ENCODE assay signal across 8 mouse cellular contexts in genomic region chr6:120665816-120666760, GRCm38 (mm10). TPM values are rescaled to one million over a fixed set of nuclear protein-coding genes. Genes with fewer than 3 reads are reported as not detected.
DNase-seq lines count a peak whose midpoint lies in the region; ATAC-seq and TF ChIP-seq lines count a peak whose summit lies in the region.

Gene Cecr2 (plus strand): TSS chr6:120666369.

- peak; percentile 45 for ATAC-seq in CD4-positive, CD25-positive, alpha-beta regulatory T cell, adult 4 months
- peak; percentile 78 for ATAC-seq in erythroid progenitor cell, adult 5-6 weeks (replicated peaks; ENCODE audit: low FRiP score, poor library complexity, severe bottlenecking)
- peak; percentile 84 for ATAC-seq in heart, embryonic 14.5 days (ENCODE audit: insufficient number of reproducible peaks, insufficient read depth, low FRiP score, low read depth)
- ATAC-seq in liver, embryonic 14.5 days (ENCODE audit: insufficient read depth) = peak; percentile 80
- ATAC-seq in neural tube, embryonic 13.5 days (ENCODE audit: low read depth) = peak; percentile 87
- peak; percentile 82 for ATAC-seq in stomach, postnatal 0 days (ENCODE audit: low FRiP score, low TSS enrichment)

- TF ChIP-seq CTCF in liver, embryonic 14.5 days (IDR thresholded peaks at IDR 0.05; ENCODE audit: low read depth) = no peak
- TF ChIP-seq CTCF in stomach, postnatal 0 days (IDR thresholded peaks at IDR 0.05; ENCODE audit: low read depth) = peak; percentile 4; the same call in 1 of the 2 replicates

- no peaks in the 10 kb centered on the region for H3K9me3 ChIP-seq in heart, embryonic 14.5 days (ENCODE audit: control insufficient read depth, low read length)
- H3K9me3 ChIP-seq in liver, embryonic 14.5 days (ENCODE audit: control insufficient read depth, low read length) = no peaks in the 10 kb centered on the region
- H3K9me3 ChIP-seq in neural tube, embryonic 13.5 days = no peaks in the 10 kb centered on the region
- H3K9me3 ChIP-seq in stomach, postnatal 0 days (ENCODE audit: control insufficient read depth, low read length) = no peaks in the 10 kb centered on the region

- peaks cover 0 to 3% of the 10 kb centered on the region in 2 experiments; a peak in 1 of 4 replicates for H3K4me1 ChIP-seq in heart, embryonic 14.5 days (ENCODE audit: control insufficient read depth in 2 of 2, insufficient read depth in 2 of 2, low read length in 2 of 2)
- H3K4me1 ChIP-seq in liver, embryonic 14.5 days (replicated peaks; ENCODE audit: control insufficient read depth in 2 of 2, insufficient read depth in 2 of 2, low read length in 1 of 2) = peaks cover 15 to 18% of the 10 kb centered on the region in 2 experiments
- H3K4me1 ChIP-seq in neural tube, embryonic 13.5 days (replicated peaks) = peaks cover 29% of the 10 kb centered on the region
- no peaks in the 10 kb centered on the region for H3K4me1 ChIP-seq in stomach, postnatal 0 days (replicated peaks; ENCODE audit: control insufficient read depth, insufficient read depth)

- TF ChIP-seq EP300 in liver, embryonic 14.5 days (IDR thresholded peaks at IDR 0.05; ENCODE audit: low read depth) = no peak
- no peak for TF ChIP-seq EP300 in stomach, postnatal 0 days (optimal IDR thresholded peaks at IDR 0.05)

- H3K27me3 ChIP-seq in heart, embryonic 14.5 days (ENCODE audit: control insufficient read depth, insufficient read depth, low read length) = 0 out of 2 replicates have a peak, but pooled peaks cover 4% of the 10 kb centered on the region
- H3K27me3 ChIP-seq in liver, embryonic 14.5 days (ENCODE audit: control insufficient read depth, insufficient read depth, low read length) = no peaks in the 10 kb centered on the region
- H3K27me3 ChIP-seq in neural tube, embryonic 13.5 days = 0 out of 2 replicates have a peak, but pooled peaks cover 7% of the 10 kb centered on the region
- H3K27me3 ChIP-seq in stomach, postnatal 0 days (ENCODE audit: control insufficient read depth, insufficient read depth, low read length) = no peaks in the 10 kb centered on the region

- H3K36me3 ChIP-seq in heart, embryonic 14.5 days (ENCODE audit: control insufficient read depth, insufficient read depth, low read length) = no peaks in the 10 kb centered on the region
- no peaks in the 10 kb centered on the region for H3K36me3 ChIP-seq in liver, embryonic 14.5 days (replicated peaks; ENCODE audit: control insufficient read depth, insufficient read depth, low read depth)
- H3K36me3 ChIP-seq in neural tube, embryonic 13.5 days = no peaks in the 10 kb centered on the region
- H3K36me3 ChIP-seq in stomach, postnatal 0 days (ENCODE audit: control insufficient read depth, insufficient read depth, low read length) = no peaks in the 10 kb centered on the region

- H3K4me2 ChIP-seq in heart, embryonic 14.5 days (ENCODE audit: low read length) = peak within 1 kb of the TSS; percentile 92
- H3K4me2 ChIP-seq in liver, embryonic 14.5 days (ENCODE audit: low read depth) = peak within 1 kb of the TSS; percentile 99
- peak within 1 kb of the TSS; percentile 95 for H3K4me2 ChIP-seq in neural tube, embryonic 13.5 days
- peak within 1 kb of the TSS; percentile 99 for H3K4me2 ChIP-seq in stomach, postnatal 0 days (replicated peaks; ENCODE audit: low read depth)

- H3K9ac ChIP-seq in heart, embryonic 14.5 days (ENCODE audit: low read length) = peak within 1 kb of the TSS; percentile 85
- peak within 1 kb of the TSS; percentile 97 for H3K9ac ChIP-seq in liver, embryonic 14.5 days (replicated peaks)
- H3K9ac ChIP-seq in neural tube, embryonic 13.5 days = peak within 1 kb of the TSS; percentile 89
- H3K9ac ChIP-seq in stomach, postnatal 0 days (ENCODE audit: low read length) = peak within 1 kb of the TSS; percentile 68

- H3K4me3 ChIP-seq in heart, embryonic 14.5 days (ENCODE audit: control insufficient read depth in 1 of 2, insufficient read depth in 1 of 2, low read depth in 1 of 2, low read length in 2 of 2) = peak within 1 kb of the TSS; percentile 88 to 98
- peak within 1 kb of the TSS; percentile 96 to 98 for H3K4me3 ChIP-seq in liver, embryonic 14.5 days (ENCODE audit: insufficient read depth in 1 of 2, low read depth in 2 of 2, low read length in 2 of 2)
- peak within 1 kb of the TSS; percentile 77 for H3K4me3 ChIP-seq in neural tube, embryonic 13.5 days
- peak within 1 kb of the TSS; percentile 67 for H3K4me3 ChIP-seq in stomach, postnatal 0 days (ENCODE audit: low read depth, low read length)

- peak within 1 kb of the TSS; percentile 88 to 94 for H3K27ac ChIP-seq in heart, embryonic 14.5 days (replicated peaks in 1 of 2; ENCODE audit: control insufficient read depth in 1 of 2, insufficient read depth in 1 of 2, low read depth in 2 of 2, low read length in 2 of 2)
- H3K27ac ChIP-seq in liver, embryonic 14.5 days = peak within 1 kb of the TSS; percentile 93
- H3K27ac ChIP-seq in neural tube, embryonic 13.5 days (replicated peaks) = peak within 1 kb of the TSS; percentile 98
- H3K27ac ChIP-seq in stomach, postnatal 0 days (replicated peaks) = peak within 1 kb of the TSS; percentile 81

- peak; percentile 60 for DNase-seq in c-Kit-negative CD71-positive TER-119-positive erythroid progenitor cells, embryonic 14.5 days (ENCODE audit: low read depth, low spot score)
- peak; percentile 83 to 89 for DNase-seq in kidney, postnatal 25 days
- peak; percentile 62 to 69 (median 63) for DNase-seq in liver, embryonic 14.5 days (ENCODE audit: low read depth in 3 of 3, low spot score in 3 of 3)
- DNase-seq in stomach, postnatal 0 days (ENCODE audit: low spot score) = peak; percentile 66

- WGBS in heart, embryonic 14.5 days = under 1% methylated on average over 92 of the region's 127 CpGs
- 1% methylated on average over 97 of the region's 127 CpGs for whole genome bisulfite sequencing in liver, embryonic 14.5 days (ENCODE audit: insufficient replicate concordance)
- 1% methylated on average over 94 of the region's 127 CpGs for WGBS in neural tube, embryonic 13.5 days
- WGBS in stomach, postnatal 0 days = under 1% methylated on average over 62 of the region's 127 CpGs

RNA-seq across cellular contexts. Expression of gene Cecr2, which starts in this region (rescaled TPM):
- under 1 TPM; 0.29 to 0.51 TPM for polyA plus RNA-seq in CD4-positive, CD25-positive, alpha-beta regulatory T cell, adult 4 months (2017; shearing (Covaris generic))
- 66.0 and 83.0 TPM in 2 replicates for total RNA-seq in erythroid progenitor cell, adult 5-6 weeks (2015; ENCODE audit: low replicate concordance)
- total RNA-seq in erythroid progenitor cell, adult 5-6 weeks (2017; ENCODE audit: low replicate concordance) = 56.0 and 89.0 TPM in 2 replicates
- 1.5 and 2.1 TPM in 2 replicates for polyA plus RNA-seq in heart, embryonic 14.5 days (2014; fragmentation: Nextera tagmentation; extraction: Ambion mirVana)
- polyA plus RNA-seq in liver, embryonic 14.5 days (2012; rRNA removed) = 5.5 and 6.2 TPM in 2 replicates
- 7.1 and 8.2 TPM in 2 replicates for polyA plus RNA-seq in liver, embryonic 14.5 days (2014; fragmentation: Nextera tagmentation; extraction: Ambion mirVana)
- 7.1 and 7.9 TPM in 2 replicates for polyA plus RNA-seq in neural tube, embryonic 13.5 days (2015; fragmentation: Nextera tagmentation; extraction: Ambion mirVana)
- polyA plus RNA-seq in stomach, postnatal 0 days (2015; fragmentation: Nextera tagmentation; extraction: Ambion mirVana) = 0.56 and 0.65 TPM in 2 replicates

Comparison
In these comparisons a context has a peak if more than half of its experiments do, and no peak if none do; other contexts are left out.
1. Peak in every context shown above with its lines: DNase-seq, ATAC-seq, H3K4me3 ChIP-seq and H3K27ac ChIP-seq.
2. Peak in ATAC-seq in CD4-positive, CD25-positive, alpha-beta regulatory T cell, adult 4 months; RNA of the gene not detected or under 1 TPM.
3. Peak in DNase-seq, ATAC-seq, H3K4me3 ChIP-seq, H3K27ac ChIP-seq, H3K9ac ChIP-seq and H3K4me2 ChIP-seq in stomach, postnatal 0 days; RNA of the gene not detected or under 1 TPM.